13 mouse cellular contexts compared by ENCODE assay signal in the genomic region with DNA sequence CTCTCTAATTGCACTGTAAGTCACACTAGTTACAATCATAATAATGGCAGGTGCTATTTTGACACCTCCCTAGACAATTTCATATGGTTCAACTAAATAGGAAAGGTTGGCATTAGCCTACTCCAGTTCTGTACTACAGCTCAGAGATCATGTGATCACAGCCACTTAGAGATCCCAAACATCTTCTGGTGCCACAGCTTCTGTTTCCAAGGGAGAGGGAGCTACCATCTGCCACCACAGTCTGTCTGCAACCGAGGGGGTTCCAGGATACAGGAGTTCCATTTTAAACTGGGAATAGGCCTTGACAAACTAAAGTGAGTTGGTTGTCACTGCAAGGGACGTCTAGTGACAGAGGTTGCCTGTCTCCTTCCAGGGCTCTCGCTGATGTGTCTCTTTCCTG. TPM values are rescaled to one million over a fixed set of nuclear protein-coding genes. Genes with fewer than 3 reads are reported as not detected.
DNase-seq lines count a peak whose midpoint lies in the region.
"Had no signal": no experiment of that assay in that cellular context is flagged by ENCODE, and none has a peak within 500 bp of the region (broad histone marks: within the 10 kb centered on the region; RNA-seq: fewer than 3 reads in every experiment).

No protein-coding gene starts in this region.

- peak; percentile 35 to 41 for DNase-seq in left cerebral cortex, adult 18-20 months (ENCODE audit: low spot score in 2 of 2)
- DNase-seq in left cerebral cortex, adult 11 months (ENCODE audit: low spot score) = no peak
- peak; percentile 35 to 62 for DNase-seq in frontal cortex, adult 2 months (ENCODE audit: extremely low spot score in 1 of 2, low spot score in 1 of 2)
- peak; percentile 68 to 91 for DNase-seq in layer of hippocampus, postnatal 14 days (ENCODE audit: low spot score in 2 of 2)
- no peak for DNase-seq in thymus, postnatal 10 days (ENCODE audit: low spot score in 2 of 2)
- no peak for DNase-seq in midbrain, embryonic 10.5 days (ENCODE audit: low spot score)
- DNase-seq in kidney, postnatal 10 days = no peak
- DNase-seq: embryo, embryonic 11 days; kidney, postnatal 36 days; liver, postnatal 0 days; retina, postnatal 1 day had no signal

- H3K9me3 ChIP-seq in midbrain, embryonic 10.5 days (replicated peaks) = no peaks in the 10 kb centered on the region
- H3K9me3 ChIP-seq: limb, embryonic 13.5 days had no signal

- H3K4me3 ChIP-seq in midbrain, embryonic 10.5 days = no peak overlapping the region
- H3K4me3 ChIP-seq: limb, embryonic 13.5 days had no signal

- H3K27me3 ChIP-seq in midbrain, embryonic 10.5 days (ENCODE audit: low read depth, poor library complexity, severe bottlenecking) = no peaks in the 10 kb centered on the region
- H3K27me3 ChIP-seq: limb, embryonic 13.5 days had no signal

- WGBS in midbrain, embryonic 10.5 days = 89% methylated on average over 3 of the region's 3 CpGs

- no peaks in the 10 kb centered on the region for H3K36me3 ChIP-seq in midbrain, embryonic 10.5 days
- H3K36me3 ChIP-seq: limb, embryonic 13.5 days had no signal

- peaks cover 10% of the 10 kb centered on the region for H3K4me1 ChIP-seq in midbrain, embryonic 10.5 days
- H3K4me1 ChIP-seq: limb, embryonic 13.5 days had no signal

- H3K27ac ChIP-seq in midbrain, embryonic 10.5 days (replicated peaks) = no peak overlapping the region
- H3K27ac ChIP-seq: limb, embryonic 13.5 days; macrophage had no signal

RNA-seq across cellular contexts. Expression of a gene that starts 33.2 kb away (rescaled TPM):
- total RNA-seq in left cerebral cortex, adult 18-20 months (2021) = under 1 TPM; 0.53 to 0.54 TPM
- polyA plus RNA-seq in frontal cortex, adult 2 months (2012; rRNA removed) = 0.82 and 1.1 TPM in 2 replicates
- under 1 TPM; 0.69 to 0.74 TPM for total RNA-seq in layer of hippocampus, postnatal 14 days (2021)
- polyA plus RNA-seq in midbrain, embryonic 10.5 days (2016; fragmentation: Nextera tagmentation; extraction: Ambion mirVana) = 2.8 and 2.9 TPM in 2 replicates

Comparison
In these comparisons a context has a peak if more than half of its experiments do, and no peak if none do; other contexts are left out.
1. DNase-seq: peak in left cerebral cortex, adult 18-20 months (2 of 2), frontal cortex, adult 2 months (2 of 2) and layer of hippocampus, postnatal 14 days (2 of 2); none in left cerebral cortex, adult 11 months (single experiment), thymus, postnatal 10 days (0 of 2), midbrain, embryonic 10.5 days (single experiment) and kidney, postnatal 10 days (single experiment).